Mouse (Mus musculus): ENCODE data around the gene Mcoln2. TPM values are rescaled to one million over a fixed set of nuclear protein-coding genes. Genes with fewer than 3 reads are reported as not detected.

The Mcoln2 gene
- polyA plus RNA-seq, 1 experiment from 2014 or later = 0.27 TPM

DNA sequence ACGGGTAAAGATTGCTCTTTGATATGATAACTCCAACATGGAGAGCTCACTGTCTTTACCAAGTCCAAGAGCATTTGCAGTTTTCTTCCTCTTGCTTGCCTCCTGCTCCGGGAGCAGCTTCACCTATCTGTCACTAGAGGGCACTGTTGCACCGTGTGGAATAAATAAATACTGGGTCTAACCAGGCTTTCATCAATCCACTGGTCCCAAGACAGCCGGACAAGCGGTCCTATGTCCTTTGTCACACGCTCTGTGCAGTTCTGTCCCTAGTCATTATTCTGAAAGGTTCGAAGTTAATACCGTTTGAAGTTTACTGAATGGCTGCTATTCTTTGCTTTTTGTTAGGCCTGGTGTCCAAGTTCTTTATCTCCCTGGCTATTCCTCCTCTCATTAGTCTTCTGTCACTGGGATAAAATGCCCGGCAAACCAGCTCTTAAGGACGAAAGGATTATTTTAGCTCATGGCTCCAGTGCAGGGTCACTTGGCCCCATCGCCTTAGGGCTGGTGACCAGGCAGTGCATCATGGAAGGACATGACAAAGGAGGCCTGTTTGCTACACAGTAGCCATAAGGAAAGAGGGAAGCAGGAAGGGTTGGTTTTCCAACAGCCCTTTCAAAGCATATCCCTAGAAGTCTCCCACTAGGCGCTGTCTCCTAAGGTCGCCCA is 35.5 kb downstream of the Mcoln2 start:
- 0 out of 2 replicates have a peak overlapping the region, but pooled peaks have one; percentile 16 for H3K4me2 ChIP-seq (ENCODE audit: low read depth, low read length, severe bottlenecking)
- H3K4me3 ChIP-seq (ENCODE audit: low read depth, low read length) = no peak overlapping the region
- ATAC-seq (replicated peaks; ENCODE audit: low FRiP score) (peak; percentile 75), DNase-seq (ENCODE audit: low spot score) (peak; percentile 81)
- 16% methylated on average over 13 of the region's 13 CpGs for WGBS
- H3K27me3 ChIP-seq (ENCODE audit: control insufficient read depth, insufficient read depth, low read length) = no peaks in the 10 kb centered on the region
- no peaks in the 10 kb centered on the region; the same call in 1 of the 2 replicates for H3K4me1 ChIP-seq (replicated peaks; ENCODE audit: control insufficient read depth, insufficient read depth, low read length)
- H3K36me3 ChIP-seq (ENCODE audit: control insufficient read depth, insufficient read depth, low read length) = no peaks in the 10 kb centered on the region
- H3K9me3 ChIP-seq (ENCODE audit: control insufficient read depth, low read length) = no peaks in the 10 kb centered on the region
- H3K9ac ChIP-seq (ENCODE audit: low read length) = no peak overlapping the region
- no peak overlapping the region for H3K27ac ChIP-seq (ENCODE audit: low read depth, low read length)

- no peak overlapping the region for H3K4me2 ChIP-seq (ENCODE audit: low read depth, low read length, severe bottlenecking)
- ATAC-seq (replicated peaks; ENCODE audit: low FRiP score) (no peak), DNase-seq (ENCODE audit: low spot score) (no peak)
- H3K9me3 ChIP-seq (ENCODE audit: control insufficient read depth, low read length) = no peaks in the 10 kb centered on the region
- 90% methylated on average over 10 of the region's 10 CpGs for WGBS
- H3K4me1 ChIP-seq (replicated peaks; ENCODE audit: control insufficient read depth, insufficient read depth, low read length) = no peaks in the 10 kb centered on the region; the same call in 1 of the 2 replicates
- no peak overlapping the region for H3K9ac ChIP-seq (ENCODE audit: low read length)
- no peak overlapping the region for H3K4me3 ChIP-seq (ENCODE audit: low read depth, low read length)
- no peaks in the 10 kb centered on the region for H3K27me3 ChIP-seq (ENCODE audit: control insufficient read depth, insufficient read depth, low read length)
- H3K27ac ChIP-seq (ENCODE audit: low read depth, low read length) = no peak overlapping the region
- no peaks in the 10 kb centered on the region for H3K36me3 ChIP-seq (ENCODE audit: control insufficient read depth, insufficient read depth, low read length)
Measured at GRCm38 (mm10) chr3:146186033-146186432, 36.4 kb downstream of the Mcoln2 start.

- Histone ChIP-seq H3K9ac (ENCODE audit: low read length) (no peak overlapping the region), H3K27ac (ENCODE audit: low read depth, low read length) (no peak overlapping the region), H3K27me3 (ENCODE audit: control insufficient read depth, insufficient read depth, low read length) (no peaks in the 10 kb centered on the region), H3K4me2 (ENCODE audit: low read depth, low read length, severe bottlenecking) (no peak overlapping the region), H3K4me3 (ENCODE audit: low read depth, low read length) (no peak overlapping the region), H3K36me3 (ENCODE audit: control insufficient read depth, insufficient read depth, low read length) (no peaks in the 10 kb centered on the region), H3K9me3 (ENCODE audit: control insufficient read depth, low read length) (no peaks in the 10 kb centered on the region), H3K4me1 (replicated peaks; ENCODE audit: control insufficient read depth, insufficient read depth, low read length) (no peaks in the 10 kb centered on the region; the same call in 1 of the 2 replicates)
- ATAC-seq (replicated peaks; ENCODE audit: low FRiP score) = no peak
- no peak for DNase-seq (ENCODE audit: low spot score)
- WGBS = 68% methylated on average over 10 of the region's 10 CpGs
Measured at GRCm38 (mm10) chr3:146189933-146190332, 40.3 kb downstream of the Mcoln2 start.

GRCm38 (mm10) chr3:146192507-146192906 is 42.9 kb downstream of the Mcoln2 start:
- Histone ChIP-seq H3K4me3 (ENCODE audit: low read depth, low read length) (no peak overlapping the region), H3K9ac (ENCODE audit: low read length) (no peak overlapping the region), H3K27me3 (ENCODE audit: control insufficient read depth, insufficient read depth, low read length) (no peaks in the 10 kb centered on the region), H3K36me3 (ENCODE audit: control insufficient read depth, insufficient read depth, low read length) (no peaks in the 10 kb centered on the region), H3K4me2 (ENCODE audit: low read depth, low read length, severe bottlenecking) (no peak overlapping the region), H3K9me3 (ENCODE audit: control insufficient read depth, low read length) (no peaks in the 10 kb centered on the region), H3K27ac (ENCODE audit: low read depth, low read length) (no peak overlapping the region), H3K4me1 (replicated peaks; ENCODE audit: control insufficient read depth, insufficient read depth, low read length) (no peaks in the 10 kb centered on the region)
- DNase-seq (ENCODE audit: low spot score) = no peak
- 94% methylated on average over 1 of the region's 1 CpGs for WGBS
- no peak for ATAC-seq (replicated peaks; ENCODE audit: low FRiP score)

DNA sequence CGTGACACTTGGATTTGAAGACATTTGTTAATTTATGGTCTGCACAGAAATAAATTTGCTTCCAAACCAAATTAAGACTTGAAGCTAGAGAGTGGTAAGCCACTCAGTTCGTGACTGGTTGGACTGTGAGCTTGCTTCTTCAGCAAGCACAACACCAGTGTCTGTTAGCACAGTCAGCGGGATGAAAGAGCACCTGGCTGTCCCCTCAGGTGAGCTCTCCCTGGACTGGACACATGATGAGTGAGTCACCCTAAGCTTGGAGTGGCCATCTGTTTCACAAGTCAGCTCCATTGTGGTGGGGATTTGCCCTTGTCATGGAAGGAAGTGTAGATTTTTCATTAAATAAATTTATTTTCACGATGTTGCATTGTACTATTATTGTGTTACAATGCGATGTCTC is 45.5 kb downstream of the Mcoln2 start:
- Histone ChIP-seq H3K9me3 (ENCODE audit: control insufficient read depth, low read length) (no peaks in the 10 kb centered on the region), H3K27ac (ENCODE audit: low read depth, low read length) (no peak overlapping the region), H3K4me1 (replicated peaks; ENCODE audit: control insufficient read depth, insufficient read depth, low read length) (no peaks in the 10 kb centered on the region), H3K36me3 (ENCODE audit: control insufficient read depth, insufficient read depth, low read length) (no peaks in the 10 kb centered on the region), H3K27me3 (ENCODE audit: control insufficient read depth, insufficient read depth, low read length) (no peaks in the 10 kb centered on the region), H3K9ac (ENCODE audit: low read length) (no peak overlapping the region), H3K4me3 (ENCODE audit: low read depth, low read length) (no peak overlapping the region), H3K4me2 (ENCODE audit: low read depth, low read length, severe bottlenecking) (no peak overlapping the region)
- ATAC-seq (replicated peaks; ENCODE audit: low FRiP score) (no peak), DNase-seq (ENCODE audit: low spot score) (no peak)
- 85% methylated on average over 5 of the region's 5 CpGs for WGBS

DNA sequence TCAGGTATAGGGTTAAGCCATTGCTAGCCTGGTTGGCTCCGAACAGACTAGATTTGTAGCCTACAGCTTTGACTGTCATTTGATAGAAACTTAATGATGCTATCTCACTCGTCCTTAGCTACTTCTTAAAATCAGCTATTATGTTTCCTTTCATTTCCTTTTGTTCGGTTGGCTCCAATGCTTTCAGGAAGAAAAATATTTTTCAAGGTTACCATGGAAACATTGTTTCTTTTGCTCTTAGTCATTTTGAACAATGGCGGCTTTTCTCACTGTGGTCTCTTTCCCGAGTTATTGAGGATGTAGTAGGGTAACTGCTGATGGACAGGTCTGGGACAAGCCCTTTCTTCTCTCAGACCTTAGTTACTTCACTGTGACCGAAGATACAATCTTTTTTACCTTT is 46.7 kb downstream of the Mcoln2 start:
- Histone ChIP-seq H3K36me3 (ENCODE audit: control insufficient read depth, insufficient read depth, low read length) (no peaks in the 10 kb centered on the region), H3K4me3 (ENCODE audit: low read depth, low read length) (no peak overlapping the region), H3K27me3 (ENCODE audit: control insufficient read depth, insufficient read depth, low read length) (no peaks in the 10 kb centered on the region), H3K4me1 (replicated peaks; ENCODE audit: control insufficient read depth, insufficient read depth, low read length) (no peaks in the 10 kb centered on the region), H3K9ac (ENCODE audit: low read length) (no peak overlapping the region), H3K9me3 (ENCODE audit: control insufficient read depth, low read length) (no peaks in the 10 kb centered on the region), H3K27ac (ENCODE audit: low read depth, low read length) (no peak overlapping the region), H3K4me2 (ENCODE audit: low read depth, low read length, severe bottlenecking) (no peak overlapping the region)
- 69% methylated on average over 6 of the region's 6 CpGs for WGBS
- DNase-seq (ENCODE audit: low spot score) (no peak), ATAC-seq (replicated peaks; ENCODE audit: low FRiP score) (no peak)

GRCm38 (mm10) chr3:146196780-146197743 is 47.4 kb downstream of the Mcoln2 start:
- 88% methylated on average over 17 of the region's 17 CpGs for WGBS
- no peaks in the 10 kb centered on the region for H3K4me1 ChIP-seq (replicated peaks; ENCODE audit: control insufficient read depth, insufficient read depth, low read length)
- H3K27ac ChIP-seq (ENCODE audit: low read depth, low read length) = no peak overlapping the region
- no peak for ATAC-seq (replicated peaks; ENCODE audit: low FRiP score)
- no peak overlapping the region for H3K9ac ChIP-seq (ENCODE audit: low read length)
- H3K36me3 ChIP-seq (ENCODE audit: control insufficient read depth, insufficient read depth, low read length) = no peaks in the 10 kb centered on the region
- H3K4me2 ChIP-seq (ENCODE audit: low read depth, low read length, severe bottlenecking) = no peak overlapping the region
- no peak for DNase-seq (ENCODE audit: low spot score)
- H3K9me3 ChIP-seq (ENCODE audit: control insufficient read depth, low read length) = no peaks in the 10 kb centered on the region
- no peak overlapping the region for H3K4me3 ChIP-seq (ENCODE audit: low read depth, low read length)
- H3K27me3 ChIP-seq (ENCODE audit: control insufficient read depth, insufficient read depth, low read length) = no peaks in the 10 kb centered on the region

- H3K9me3 ChIP-seq (ENCODE audit: control insufficient read depth, low read length) = no peaks in the 10 kb centered on the region
- DNase-seq (ENCODE audit: low spot score) (no peak), ATAC-seq (replicated peaks; ENCODE audit: low FRiP score) (no peak)
- H3K9ac ChIP-seq (ENCODE audit: low read length) = no peak overlapping the region
- H3K4me1 ChIP-seq (replicated peaks; ENCODE audit: control insufficient read depth, insufficient read depth, low read length) = no peaks in the 10 kb centered on the region
- H3K27me3 ChIP-seq (ENCODE audit: control insufficient read depth, insufficient read depth, low read length) = no peaks in the 10 kb centered on the region
- no peak overlapping the region for H3K4me2 ChIP-seq (ENCODE audit: low read depth, low read length, severe bottlenecking)
- no peaks in the 10 kb centered on the region for H3K36me3 ChIP-seq (ENCODE audit: control insufficient read depth, insufficient read depth, low read length)
- H3K27ac ChIP-seq (ENCODE audit: low read depth, low read length) = no peak overlapping the region
- no peak overlapping the region for H3K4me3 ChIP-seq (ENCODE audit: low read depth, low read length)
- WGBS = 85% methylated on average over 12 of the region's 12 CpGs
Measured at GRCm38 (mm10) chr3:146197785-146198184, 48.2 kb downstream of the Mcoln2 start.
